Comparison of ENCODE assay signal across 8 mouse cellular contexts in the genomic region with DNA sequence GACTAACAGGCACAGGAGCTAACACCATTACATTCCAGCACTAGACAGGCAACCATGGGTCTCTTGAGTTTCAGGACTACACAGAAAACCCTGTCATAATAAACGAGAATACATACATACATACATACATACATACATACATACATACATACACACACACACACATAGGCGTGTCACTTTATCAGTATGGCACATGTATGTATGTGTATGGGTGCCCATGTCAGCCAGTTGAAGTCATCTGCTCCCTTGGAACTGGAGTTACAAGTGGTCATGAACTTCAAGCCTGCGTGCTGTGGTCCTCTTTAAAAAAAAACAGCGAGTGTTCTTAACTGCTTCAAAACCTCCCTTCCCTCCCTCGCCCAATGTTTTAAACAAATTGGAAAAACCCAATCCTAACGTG. TPM values are rescaled to one million over a fixed set of nuclear protein-coding genes. Genes with fewer than 3 reads are reported as not detected.
DNase-seq lines count a peak whose midpoint lies in the region; ATAC-seq lines count a peak whose summit lies in the region.

No protein-coding gene starts in this region.

- intact Hi-C loops in gastrocnemius, postnatal 36 days (cut with DNase I), result no loop called here

- DNase-seq in lung, postnatal 14 days, result no peak
- no peak for DNase-seq in layer of hippocampus, adult 9-11 months
- no peak for DNase-seq in adrenal gland, postnatal 10 days
- DNase-seq in gastrocnemius, postnatal 36 days, result no peak

- H3K27me3 ChIP-seq in lung, embryonic 15.5 days, result no peaks in the 10 kb centered on the region
- no peaks in the 10 kb centered on the region for H3K27me3 ChIP-seq in limb, embryonic 12.5 days
- no peaks in the 10 kb centered on the region for H3K27me3 ChIP-seq in neural tube, embryonic 15.5 days (replicated peaks)

- H3K36me3 ChIP-seq in lung, embryonic 15.5 days, result peaks cover 49% of the 10 kb centered on the region
- H3K36me3 ChIP-seq in limb, embryonic 12.5 days, result peaks cover 72% of the 10 kb centered on the region
- H3K36me3 ChIP-seq in neural tube, embryonic 15.5 days, result peaks cover 68% of the 10 kb centered on the region

- H3K4me1 ChIP-seq in lung, embryonic 15.5 days, result peaks cover 7% of the 10 kb centered on the region; the same call in 1 of the 2 replicates
- 0 out of 2 replicates have a peak, but pooled peaks cover 5% of the 10 kb centered on the region for H3K4me1 ChIP-seq in limb, embryonic 12.5 days (replicated peaks)
- H3K4me1 ChIP-seq in neural tube, embryonic 15.5 days, result peaks cover 11% of the 10 kb centered on the region

- peak overlapping the region; percentile 91 for H3K9ac ChIP-seq in lung, embryonic 15.5 days
- H3K9ac ChIP-seq in limb, embryonic 12.5 days (replicated peaks), result peak overlapping the region; percentile 95
- H3K9ac ChIP-seq in neural tube, embryonic 15.5 days (replicated peaks), result peak overlapping the region; percentile 91

- H3K4me2 ChIP-seq in lung, embryonic 15.5 days, result peak overlapping the region; percentile 77
- H3K4me2 ChIP-seq in limb, embryonic 12.5 days, result peak overlapping the region; percentile 68
- H3K4me2 ChIP-seq in neural tube, embryonic 15.5 days, result peak overlapping the region; percentile 68

- peak overlapping the region; percentile 89 for H3K27ac ChIP-seq in lung, embryonic 15.5 days
- peak overlapping the region; percentile 95 for H3K27ac ChIP-seq in limb, embryonic 12.5 days
- peak overlapping the region; percentile 96 for H3K27ac ChIP-seq in neural tube, embryonic 15.5 days (replicated peaks)

- peak; percentile 41; the same call in 1 of the 2 replicates for ATAC-seq in lung, embryonic 15.5 days (ENCODE audit: borderline replicate concordance, extremely low read depth, low FRiP score, low TSS enrichment)
- ATAC-seq in erythroblast, adult 5-6 weeks (replicated peaks; ENCODE audit: low FRiP score, poor library complexity, severe bottlenecking), result peak; percentile 46
- ATAC-seq in limb, embryonic 12.5 days (ENCODE audit: insufficient number of reproducible peaks, insufficient read depth, low FRiP score, low TSS enrichment, low read depth), result peak; percentile 60
- ATAC-seq in neural tube, embryonic 15.5 days (ENCODE audit: low FRiP score), result peak; percentile 39; the same call in 1 of the 2 replicates

- H3K9me3 ChIP-seq in lung, embryonic 15.5 days, result no peaks in the 10 kb centered on the region
- H3K9me3 ChIP-seq in limb, embryonic 12.5 days, result no peaks in the 10 kb centered on the region
- no peaks in the 10 kb centered on the region for H3K9me3 ChIP-seq in neural tube, embryonic 15.5 days (replicated peaks)

- H3K4me3 ChIP-seq in lung, embryonic 15.5 days, result peak overlapping the region; percentile 84
- H3K4me3 ChIP-seq in limb, embryonic 12.5 days (replicated peaks), result peak overlapping the region; percentile 82
- peak overlapping the region; percentile 91 for H3K4me3 ChIP-seq in neural tube, embryonic 15.5 days (replicated peaks)

- whole genome bisulfite sequencing in lung, embryonic 15.5 days, result 27% methylated on average over 6 of the region's 6 CpGs
- WGBS in limb, embryonic 12.5 days, result 36% methylated on average over 6 of the region's 6 CpGs
- 36% methylated on average over 6 of the region's 6 CpGs for WGBS in neural tube, embryonic 15.5 days

RNA-seq across cellular contexts. Expression of gene Exosc10, which starts 0.5 kb away (rescaled TPM):
- 92.3 and 93.8 TPM in 2 replicates for polyA plus RNA-seq in lung, embryonic 15.5 days (2015; fragmentation: Nextera tagmentation; extraction: Ambion mirVana)
- total RNA-seq in erythroblast, adult 5-6 weeks (2015; ENCODE audit: low replicate concordance), result 9.4 and 17.3 TPM in 2 replicates
- 11.2 and 16.9 TPM in 2 replicates for total RNA-seq in erythroblast, adult 5-6 weeks (2017; ENCODE audit: low replicate concordance)
- 110 and 113 TPM in 2 replicates for polyA plus RNA-seq in limb, embryonic 12.5 days (2016; fragmentation: Nextera tagmentation; extraction: Ambion mirVana)
- polyA plus RNA-seq in neural tube, embryonic 15.5 days (2015; fragmentation: Nextera tagmentation; extraction: Ambion mirVana), result 81.9 and 91.2 TPM in 2 replicates
- total RNA-seq in adrenal gland, postnatal 10 days (2021), result 10 to 100 TPM; 45.7 to 55.6 TPM
- 10 to 100 TPM; 16.8 to 21.5 TPM for total RNA-seq in gastrocnemius, postnatal 36 days (2021)

RNA-seq across cellular contexts. Expression of gene Srm, which starts 33.5 kb away (rescaled TPM):
- polyA plus RNA-seq in lung, embryonic 15.5 days (2015; fragmentation: Nextera tagmentation; extraction: Ambion mirVana), result 183 and 192 TPM in 2 replicates
- total RNA-seq in erythroblast, adult 5-6 weeks (2015; ENCODE audit: low replicate concordance), result 25.7 and 26.5 TPM in 2 replicates
- 2.4 and 9.6 TPM in 2 replicates for total RNA-seq in erythroblast, adult 5-6 weeks (2017; ENCODE audit: low replicate concordance)
- polyA plus RNA-seq in limb, embryonic 12.5 days (2016; fragmentation: Nextera tagmentation; extraction: Ambion mirVana), result 190 and 198 TPM in 2 replicates
- 198 and 210 TPM in 2 replicates for polyA plus RNA-seq in neural tube, embryonic 15.5 days (2015; fragmentation: Nextera tagmentation; extraction: Ambion mirVana)
- 10 to 100 TPM; 63.1 to 69.7 TPM for total RNA-seq in adrenal gland, postnatal 10 days (2021)
- 10 to 100 TPM; 10.2 to 14.4 TPM for total RNA-seq in gastrocnemius, postnatal 36 days (2021)

RNA-seq across cellular contexts. Expression of gene Masp2, which starts 44.6 kb away (rescaled TPM):
- 0.21 and 0.65 TPM in 2 replicates for polyA plus RNA-seq in lung, embryonic 15.5 days (2015; fragmentation: Nextera tagmentation; extraction: Ambion mirVana)
- total RNA-seq in erythroblast, adult 5-6 weeks (2015; ENCODE audit: low replicate concordance), result not detected in 2 replicates
- 0.28 TPM in 1 of 2 replicates, not detected in the other for total RNA-seq in erythroblast, adult 5-6 weeks (2017; ENCODE audit: low replicate concordance)
- polyA plus RNA-seq in limb, embryonic 12.5 days (2016; fragmentation: Nextera tagmentation; extraction: Ambion mirVana), result 0.10 and 0.24 TPM in 2 replicates
- 1.3 and 1.6 TPM in 2 replicates for polyA plus RNA-seq in neural tube, embryonic 15.5 days (2015; fragmentation: Nextera tagmentation; extraction: Ambion mirVana)
- total RNA-seq in adrenal gland, postnatal 10 days (2021), result 10 to 100 TPM; 17.2 to 34.8 TPM
- total RNA-seq in gastrocnemius, postnatal 36 days (2021), result under 1 TPM; 0.17 to 0.77 TPM

RNA-seq across cellular contexts. Expression of gene Angptl7, which starts 57.5 kb away (rescaled TPM):
- polyA plus RNA-seq in lung, embryonic 15.5 days (2015; fragmentation: Nextera tagmentation; extraction: Ambion mirVana), result 1.8 and 3.7 TPM in 2 replicates
- total RNA-seq in erythroblast, adult 5-6 weeks (2015; ENCODE audit: low replicate concordance), result 0.58 TPM in 1 of 2 replicates, not detected in the other
- total RNA-seq in erythroblast, adult 5-6 weeks (2017; ENCODE audit: low replicate concordance), result not detected in 2 replicates
- polyA plus RNA-seq in limb, embryonic 12.5 days (2016; fragmentation: Nextera tagmentation; extraction: Ambion mirVana), result 0.89 and 1.1 TPM in 2 replicates
- 0.36 and 0.61 TPM in 2 replicates for polyA plus RNA-seq in neural tube, embryonic 15.5 days (2015; fragmentation: Nextera tagmentation; extraction: Ambion mirVana)
- total RNA-seq in adrenal gland, postnatal 10 days (2021), result 1 to 10 TPM; 1.6 to 2.1 TPM
- 10 to 100 TPM; 33.9 to 36.6 TPM for total RNA-seq in gastrocnemius, postnatal 36 days (2021)

Comparison
In these comparisons a context has a peak if more than half of its experiments do, and no peak if none do; other contexts are left out.
1. RNA of gene Masp2, which starts 44.6 kb away (total RNA-seq): 17.2 to 34.8 TPM in adrenal gland, postnatal 10 days; 0.17 to 0.77 TPM in gastrocnemius, postnatal 36 days and 0.28 TPM in erythroblast, adult 5-6 weeks; every median in the first group is over 10 times any median in the second.
2. Peak in every context shown above with its lines, with median percentiles within 50 percentile points of each other: ATAC-seq, H3K27ac ChIP-seq, H3K4me2 ChIP-seq, H3K4me3 ChIP-seq and H3K9ac ChIP-seq.